Mouse (Mus musculus) effector memory CD4-positive, alpha-beta T cell, adult 7 months (primary cell): ENCODE measurements around the gene Exoc1. TPM values are rescaled to one million over a fixed set of nuclear protein-coding genes. Genes with fewer than 3 reads are reported as not detected.

Experiments
- polyA plus RNA-seq: library from polyadenylated mRNA; unstranded; fragments of 100-300 nt; shearing (Covaris generic); gene quantifications from one replicate; pipeline ENCODE4 v1.2.1, GENCODE M21; 2017

Exoc1 gene
- 33.4 TPM for polyA plus RNA-seq

DNA sequence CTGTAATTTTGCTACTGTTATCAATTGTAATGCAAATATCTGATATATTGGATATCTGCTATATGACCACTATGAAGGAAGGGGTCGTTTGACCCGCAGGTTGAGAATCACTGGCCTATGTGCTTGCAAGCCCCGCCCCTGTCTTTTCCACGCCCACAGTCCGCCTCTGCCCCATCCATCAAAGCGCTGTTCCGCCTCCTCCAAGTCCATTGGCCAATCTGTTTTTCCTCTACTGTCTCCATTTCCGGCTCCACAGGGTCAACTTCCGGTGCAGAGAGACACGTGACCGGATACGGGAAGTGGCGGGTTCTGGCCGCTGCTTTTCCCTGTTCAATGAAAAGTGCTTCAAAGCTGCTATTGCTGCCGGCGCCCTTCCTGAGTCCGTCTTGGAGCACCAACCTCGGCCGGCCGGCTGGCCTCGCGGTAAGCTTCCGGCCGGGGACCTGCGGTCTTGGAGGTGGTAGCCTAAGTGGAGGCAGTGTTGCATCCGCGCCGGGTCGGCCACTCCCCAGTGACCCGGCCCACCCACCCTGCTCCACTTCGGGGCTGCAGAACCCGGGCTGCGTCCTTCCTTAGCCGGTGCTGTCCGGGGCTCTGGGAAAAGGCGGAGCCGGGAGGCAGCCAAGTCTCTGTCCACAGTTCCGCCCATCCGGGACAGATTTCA is at the start of gene Exoc1:
TSS of gene Exoc1 (plus strand) at position 272 of the 664 bp plus-strand sequence.

GRCm38 (mm10) chr5:76483811-76484210 is 45.3 kb upstream of the Exoc1 start, which contains the start of gene Gm7271:
Gm7271 (plus strand) TSS chr5:76484040.

GRCm38 (mm10) chr5:76588551-76589283 is 59.6 kb downstream of the Exoc1 start, which contains the start of gene Cep135:
Cep135 (plus strand) TSS chr5:76588698.

Other genes with a start within 250 kb of the Exoc1 start
- gene Clock, start 224.5 kb upstream of the Exoc1 start, polyA plus RNA-seq = 23.8 TPM
- not detected for gene Pdcl2, start 198.2 kb upstream of the Exoc1 start, polyA plus RNA-seq
- not detected for gene Nmu, start 165.5 kb upstream of the Exoc1 start, polyA plus RNA-seq
- gene Gm7271, start 45.3 kb upstream of the Exoc1 start, polyA plus RNA-seq = 0.62 TPM
- gene Cep135, start 59.4 kb downstream of the Exoc1 start, polyA plus RNA-seq = 13.8 TPM
- 3.4 TPM for gene C530008M17Rik, start 127.2 kb downstream of the Exoc1 start, polyA plus RNA-seq